Mouse (Mus musculus) spleen, adult 2 months (tissue): ENCODE results near the gene Ell. TPM values are rescaled to one million over a fixed set of nuclear protein-coding genes. Genes with fewer than 3 reads are reported as not detected.

Experiments used
- DNase-seq, 2 experiments: peaks; one replicate each; pipeline versions ENCODE4 v3.0.0 to v3.0.0-alpha.2; 2012 to 2021; ENCODE audit warnings: low spot score in 2 of 2, low read depth in 1 of 2
- H3K27ac ChIP-seq: fragments of 200-500 bp; 2 replicates; pipeline ENCODE4 v1.5.1; 2012; ENCODE audit warnings: low read length, inconsistent platforms; ENCODE audit not compliant: insufficient read depth
- H3K27me3 ChIP-seq: fragments of 200-500 bp; 2 replicates; pipeline ENCODE4 v1.6.1; 2012; ENCODE audit warnings: mild to moderate bottlenecking, moderate library complexity, low read length, inconsistent platforms; ENCODE audit not compliant: control insufficient read depth, insufficient read depth
- H3K36me3 ChIP-seq: fragments of 200-500 bp; 2 replicates; pipeline ENCODE4 v1.6.1; 2012; ENCODE audit warnings: mild to moderate bottlenecking, low read length, inconsistent platforms; ENCODE audit not compliant: control insufficient read depth, insufficient read depth
- H3K4me1 ChIP-seq: fragments of 200-500 bp; 2 replicates; pipeline ENCODE4 v1.6.1; 2011; ENCODE audit warnings: inconsistent platforms; ENCODE audit not compliant: control insufficient read depth, insufficient read depth, insufficient read length
- H3K4me3 ChIP-seq: fragments of 200-500 bp; 2 replicates; pipeline ENCODE4 v1.5.1; 2011; ENCODE audit warnings: mild to moderate bottlenecking, inconsistent platforms; ENCODE audit not compliant: insufficient read depth, insufficient read length; ENCODE audit errors: extremely low read depth
- CTCF ChIP-seq: fragments of 200-500 bp; IDR thresholded peaks from 2 replicates; pipeline ENCODE4 v1.5.1; 2011; ENCODE audit warnings: mild to moderate bottlenecking, inconsistent platforms; ENCODE audit not compliant: insufficient read depth, insufficient read length, insufficient replicate concordance; ENCODE audit errors: extremely low read depth
- POLR2A ChIP-seq: fragments of 200-500 bp; IDR thresholded peaks from 2 replicates; pipeline ENCODE4 v1.6.1; 2011; ENCODE audit warnings: low read depth, low read length, inconsistent platforms
- WGBS: fragments of 180-500 bp; shearing (Covaris S2); methylation state at CpG from one replicate; pipeline ENCODE4 v1.1.7; 2018; 5-methylcytosine and 5-hydroxymethylcytosine counted together
- polyA plus RNA-seq: library from polyadenylated mRNA; depleted of rRNA; stranded (reverse); fragments of >200 nt; gene quantifications from 2 replicates; pipeline ENCODE4 v1.2.3, GENCODE M21; 2012

Gene Ell
- polyA plus RNA-seq, 1 experiment, result 21.3 TPM

- Histone ChIP-seq H3K27ac (no peak overlapping the region), H3K4me3 (no peak overlapping the region)
- TF ChIP-seq POLR2A, result no peak
- TF ChIP-seq CTCF, result no peak
Measured at GRCm38 (mm10) chr8:70502540-70502939, 36.7 kb upstream of the Ell start.

DNA sequence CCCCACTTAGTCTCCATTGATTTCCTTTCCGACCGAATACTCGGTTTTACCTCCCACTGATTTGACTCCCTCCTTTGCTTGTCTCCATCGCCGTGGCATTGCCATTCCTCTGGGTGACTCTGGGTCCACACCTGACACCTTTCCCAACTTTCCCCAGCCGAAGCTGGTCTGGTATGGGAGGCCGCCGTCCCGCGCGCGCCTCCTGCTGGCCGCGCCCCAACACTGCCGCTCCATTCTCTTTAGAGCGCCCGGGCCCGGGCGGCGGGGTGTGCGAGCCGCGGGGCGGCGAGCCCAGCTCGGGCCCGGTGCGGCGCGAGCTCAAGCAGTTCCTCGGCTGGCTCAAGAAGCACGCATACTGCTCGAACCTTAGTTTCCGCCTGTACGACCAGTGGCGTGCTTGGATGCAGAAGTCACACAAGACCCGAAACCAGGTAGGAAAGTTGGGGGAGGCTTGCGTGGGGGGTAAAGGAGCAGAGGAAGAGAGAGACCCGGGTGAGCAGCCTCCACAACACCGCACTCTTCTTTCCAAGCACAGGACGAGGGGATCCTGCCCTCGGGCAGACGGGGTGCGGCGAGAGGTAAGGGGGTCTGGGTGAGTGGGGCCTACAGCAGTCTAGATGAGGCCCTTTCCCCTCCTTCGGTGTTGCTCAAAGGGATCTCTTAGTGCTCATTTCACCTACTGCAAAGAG, 36.1 kb upstream of the Ell start:
- peak in 1 of 2 experiments; percentile 47 for DNase-seq
- WGBS, result 25% methylated on average over 46 of the region's 46 CpGs
- Histone ChIP-seq H3K4me3 (no peak overlapping the region), H3K4me1 (peaks cover 12% of the 10 kb centered on the region), H3K27me3 (no peaks in the 10 kb centered on the region; the same call in 1 of the 2 replicates), H3K27ac (no peak overlapping the region), H3K36me3 (peaks cover 4% of the 10 kb centered on the region; the same call in 1 of the 2 replicates)
- TF ChIP-seq POLR2A (no peak), CTCF (peak; percentile 90)

More at GRCm38 (mm10) chr8:70502540-70502939, 36.7 kb upstream of the Ell start:
- no peaks in the 10 kb centered on the region; the same call in 1 of the 2 replicates for H3K27me3 ChIP-seq
- DNase-seq, result no peak
- peaks cover 12% of the 10 kb centered on the region for H3K4me1 ChIP-seq
- peaks cover 2% of the 10 kb centered on the region; the same call in 1 of the 2 replicates for H3K36me3 ChIP-seq
- 58% methylated on average over 12 of the region's 12 CpGs for WGBS

- Histone ChIP-seq H3K4me3 (no peak overlapping the region), H3K27ac (no peak overlapping the region), H3K36me3 (peaks cover 8% of the 10 kb centered on the region; the same call in 1 of the 2 replicates), H3K27me3 (no peaks in the 10 kb centered on the region; the same call in 1 of the 2 replicates), H3K4me1 (peaks cover 19% of the 10 kb centered on the region)
- 90% methylated on average over 16 of the region's 16 CpGs for WGBS
- TF ChIP-seq CTCF (no peak), POLR2A (no peak)
- no peak for DNase-seq
Measured at GRCm38 (mm10) chr8:70504291-70504716, 35.0 kb upstream of the Ell start.

DNA sequence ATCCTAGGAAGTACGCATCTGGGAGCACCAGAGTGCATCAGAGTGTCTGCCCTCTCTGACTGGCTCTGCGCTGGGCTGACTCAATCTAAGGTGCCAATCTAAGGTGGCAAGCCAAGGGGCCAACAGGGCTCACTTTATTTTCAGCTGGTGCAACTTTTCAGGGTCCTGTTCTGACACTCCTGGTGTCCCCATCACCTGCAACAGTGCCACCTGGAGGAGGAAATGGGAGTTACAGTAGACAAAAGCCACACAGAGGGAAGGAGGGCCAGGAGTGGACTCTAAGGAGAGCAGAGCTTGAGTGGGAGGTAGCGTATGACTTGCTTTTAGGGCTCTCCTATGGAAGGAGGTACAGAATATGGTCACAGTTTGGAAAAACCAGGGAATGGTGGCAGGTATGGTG, 34.4 kb upstream of the Ell start:
- 83% methylated on average over 3 of the region's 3 CpGs for WGBS
- TF ChIP-seq CTCF (peak; percentile 46; the same call in 1 of the 2 replicates), POLR2A (no peak)
- Histone ChIP-seq H3K4me3 (no peak overlapping the region), H3K36me3 (peaks cover 8% of the 10 kb centered on the region; the same call in 1 of the 2 replicates), H3K27me3 (no peaks in the 10 kb centered on the region; the same call in 1 of the 2 replicates), H3K27ac (no peak overlapping the region), H3K4me1 (peaks cover 20% of the 10 kb centered on the region)
- DNase-seq, result peak; percentile 57 to 76

GRCm38 (mm10) chr8:70505698-70506327, 33.4 kb upstream of the Ell start:
- WGBS, result 49% methylated on average over 32 of the region's 32 CpGs
- Histone ChIP-seq H3K36me3 (peaks cover 8% of the 10 kb centered on the region; the same call in 1 of the 2 replicates), H3K27ac (peak overlapping the region; percentile 62), H3K4me1 (peaks cover 20% of the 10 kb centered on the region), H3K4me3 (peak overlapping the region; percentile 72), H3K27me3 (no peaks in the 10 kb centered on the region; the same call in 1 of the 2 replicates)
- TF ChIP-seq CTCF (no peak), POLR2A (no peak)
- no peak for DNase-seq

- Histone ChIP-seq H3K27ac (peak within 1 kb of the TSS; percentile 62), H3K4me1 (peaks cover 19% of the 10 kb centered on the region), H3K36me3 (peaks cover 8% of the 10 kb centered on the region; the same call in 1 of the 2 replicates), H3K27me3 (no peaks in the 10 kb centered on the region), H3K4me3 (peak within 1 kb of the TSS; percentile 72)
- peak; percentile 12; the same call in 1 of the 2 replicates for TF ChIP-seq POLR2A
- TF ChIP-seq CTCF, result peak; percentile 93
- DNase-seq, result peak; percentile 82 to 91
- 6% methylated on average over 40 of the region's 40 CpGs for WGBS
Measured at GRCm38 (mm10) chr8:70506328-70507026, 32.8 kb upstream of the Ell start, which contains the start of gene Rex1bd. Gene Rex1bd (minus strand): TSS chr8:70506752.
